Mouse (Mus musculus): ENCODE results near the gene Spo11.

Spo11 gene

GRCm38 (mm10) chr2:173033531-173033930, 56.0 kb downstream of the Spo11 start:
- no peak for DNase-seq (ENCODE audit: low spot score)

GRCm38 (mm10) chr2:173034998-173035397, 57.5 kb downstream of the Spo11 start:
- DNase-seq (ENCODE audit: low spot score), result no peak

- DNase-seq (ENCODE audit: low spot score), result no peak
Observed at GRCm38 (mm10) chr2:173035653-173036052, 58.2 kb downstream of the Spo11 start.

- DNase-seq (ENCODE audit: low spot score), result no peak
Observed at GRCm38 (mm10) chr2:173036055-173036454, 58.6 kb downstream of the Spo11 start.

- no peak for DNase-seq (ENCODE audit: low spot score)
Observed at GRCm38 (mm10) chr2:173036611-173037010, 59.1 kb downstream of the Spo11 start.

GRCm38 (mm10) chr2:173037347-173037746, 59.8 kb downstream of the Spo11 start:
- DNase-seq (ENCODE audit: low spot score), result no peak

GRCm38 (mm10) chr2:173037827-173038607, 60.5 kb downstream of the Spo11 start:
- DNase-seq (ENCODE audit: low spot score), result no peak

GRCm38 (mm10) chr2:173039041-173039440, 61.5 kb downstream of the Spo11 start:
- DNase-seq (ENCODE audit: low spot score), result no peak

GRCm38 (mm10) chr2:173040803-173041202, 63.3 kb downstream of the Spo11 start:
- DNase-seq (ENCODE audit: low spot score), result no peak

GRCm38 (mm10) chr2:173041242-173041641, 63.7 kb downstream of the Spo11 start:
- no peak for DNase-seq (ENCODE audit: low spot score)

GRCm38 (mm10) chr2:173041893-173042292, 64.4 kb downstream of the Spo11 start:
- no peak for DNase-seq (ENCODE audit: low spot score)

- DNase-seq (ENCODE audit: low spot score), result no peak
Observed at GRCm38 (mm10) chr2:173042504-173043162, 65.1 kb downstream of the Spo11 start.
